Mouse (Mus musculus) embryonic facial prominence, embryonic 15.5 days (tissue): ENCODE results near the gene Tspan1. TPM values are rescaled to one million over a fixed set of nuclear protein-coding genes. Genes with fewer than 3 reads are reported as not detected.

Experiments
- ATAC-seq: fragments of 200-750 bp; cut with Nextera tagmentation; 2 replicates; pipeline ENCODE4 v1.8.0; 2017; ENCODE audit warnings: low read depth, moderate TSS enrichment; ENCODE audit not compliant: insufficient number of reproducible peaks, low FRiP score, low TSS enrichment
- H3K27ac ChIP-seq: fragments of 300-500 bp; sonication (generic); replicated peaks from 2 replicates; pipeline ENCODE4 v1.5.1; 2015; ENCODE audit warnings: mild to moderate bottlenecking, inconsistent platforms
- H3K27me3 ChIP-seq: fragments of 300-500 bp; sonication (generic); 2 replicates; pipeline ENCODE4 v1.6.1; 2015; ENCODE audit warnings: inconsistent platforms
- H3K36me3 ChIP-seq: fragments of 300-500 bp; sonication (generic); 2 replicates; pipeline ENCODE4 v1.6.1; 2015; ENCODE audit warnings: mild to moderate bottlenecking, inconsistent platforms
- H3K4me1 ChIP-seq: fragments of 300-500 bp; sonication (generic); 2 replicates; pipeline ENCODE4 v1.6.1; 2015; ENCODE audit warnings: inconsistent platforms
- H3K4me2 ChIP-seq: fragments of 300-500 bp; sonication (generic); replicated peaks from 2 replicates; pipeline ENCODE4 v1.6.1; 2015; ENCODE audit warnings: mild to moderate bottlenecking, inconsistent platforms
- H3K4me3 ChIP-seq: fragments of 300-500 bp; sonication (generic); replicated peaks from 2 replicates; pipeline ENCODE4 v1.5.1; 2015; ENCODE audit warnings: mild to moderate bottlenecking, inconsistent platforms
- H3K9ac ChIP-seq: fragments of 300-500 bp; sonication (generic); 2 replicates; pipeline ENCODE4 v1.6.1; 2015; ENCODE audit warnings: inconsistent platforms
- H3K9me3 ChIP-seq: fragments of 300-500 bp; sonication (generic); replicated peaks from 2 replicates; pipeline ENCODE4 v1.6.1; 2016; ENCODE audit warnings: inconsistent platforms
- WGBS: fragments of 180-500 bp; shearing (Covaris S2); methylation state at CpG from one replicate; pipeline ENCODE4 v1.1.7; 2015; 5-methylcytosine and 5-hydroxymethylcytosine counted together
- polyA plus RNA-seq: library from polyadenylated mRNA; unstranded; fragments of >200 nt; fragmentation: Nextera tagmentation; extraction: Ambion mirVana; gene quantifications from 2 replicates; pipeline ENCODE4 v1.2.1, GENCODE M21; 2015

Gene Tspan1
- polyA plus RNA-seq, 1 experiment from 2014 or later: 9.7 TPM

DNA sequence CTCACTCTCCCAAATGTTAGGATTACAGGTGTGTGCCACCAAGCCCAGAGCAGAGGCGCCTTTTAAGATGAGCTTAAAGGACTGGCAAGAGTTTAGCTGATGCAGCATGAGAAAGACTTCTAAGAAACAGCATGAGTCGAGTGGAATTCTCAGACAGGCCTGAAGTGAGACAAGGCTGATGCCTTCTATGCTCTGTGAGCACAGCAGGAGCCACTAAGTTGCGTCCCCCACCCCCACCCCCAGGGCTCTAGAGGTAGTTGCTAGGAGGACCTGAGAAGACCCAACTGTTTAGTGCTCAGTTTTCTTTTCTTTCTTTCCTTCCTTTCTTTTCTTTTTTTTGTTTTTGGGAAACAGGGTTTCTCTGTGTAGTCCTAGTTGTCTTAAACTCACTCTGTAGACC, 14.7 kb upstream of the Tspan1 start:
- no peaks in the 10 kb centered on the region for H3K9me3 ChIP-seq
- WGBS: 41% methylated on average over 3 of the region's 3 CpGs
- H3K4me1 ChIP-seq: peaks cover 19% of the 10 kb centered on the region
- H3K9ac ChIP-seq: no peak overlapping the region
- no peak overlapping the region for H3K4me2 ChIP-seq
- no peak for ATAC-seq
- H3K27me3 ChIP-seq: no peaks in the 10 kb centered on the region
- no peak overlapping the region for H3K27ac ChIP-seq
- no peak overlapping the region for H3K4me3 ChIP-seq
- no peaks in the 10 kb centered on the region for H3K36me3 ChIP-seq

DNA sequence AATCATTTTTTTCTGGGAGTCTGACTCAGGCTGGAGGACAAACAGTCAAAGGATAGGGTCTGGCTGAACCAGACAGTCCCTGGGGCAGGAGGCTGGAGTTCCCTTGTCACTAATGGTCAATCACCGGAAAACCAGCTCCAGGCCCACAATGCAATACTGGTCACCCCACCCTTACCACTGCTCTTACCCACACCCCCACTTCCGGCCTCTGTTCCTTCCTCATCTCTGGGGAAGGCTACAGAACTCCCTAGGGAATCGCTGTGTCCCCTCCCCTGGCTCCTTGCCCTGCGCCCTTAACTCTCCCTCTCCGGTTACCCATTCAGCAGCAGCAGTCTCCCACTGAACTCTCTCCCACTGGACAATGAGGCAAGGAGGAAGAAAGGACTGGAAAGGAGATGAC, 9.7 kb upstream of the Tspan1 start:
- no peaks in the 10 kb centered on the region for H3K36me3 ChIP-seq
- H3K4me3 ChIP-seq: peak overlapping the region; percentile 11; the same call in 1 of the 2 replicates
- H3K4me2 ChIP-seq: peak overlapping the region; percentile 46
- ATAC-seq: no peak
- H3K9ac ChIP-seq: no peak overlapping the region
- H3K27me3 ChIP-seq: no peaks in the 10 kb centered on the region
- H3K27ac ChIP-seq: peak overlapping the region; percentile 79
- 31% methylated on average over 5 of the region's 5 CpGs for WGBS
- H3K4me1 ChIP-seq: peaks cover 34% of the 10 kb centered on the region
- no peaks in the 10 kb centered on the region for H3K9me3 ChIP-seq

DNA sequence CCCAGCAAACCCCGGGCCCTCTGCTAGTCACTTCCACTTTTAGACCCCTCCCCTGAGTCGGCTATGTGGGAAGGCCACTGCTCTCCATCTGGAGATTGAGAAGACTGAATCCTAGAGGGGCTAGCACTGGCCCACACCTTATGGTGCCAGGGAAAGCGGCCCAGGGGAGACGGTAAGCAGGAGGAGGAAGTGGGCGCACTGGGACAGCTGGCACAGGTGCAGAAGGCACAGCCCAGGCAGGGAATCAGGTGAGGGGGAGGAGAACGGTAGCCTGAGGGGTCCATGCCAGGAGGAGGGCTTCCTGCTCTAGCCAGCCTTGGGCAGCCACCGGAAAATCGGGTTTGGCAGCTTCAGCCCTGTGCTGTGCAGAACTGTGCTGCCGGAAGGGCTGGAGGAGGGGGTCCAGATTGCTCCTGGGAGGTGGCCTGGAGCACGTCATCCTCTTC, 9.2 kb upstream of the Tspan1 start:
- peak overlapping the region; percentile 11 for H3K4me3 ChIP-seq
- peak; percentile 90 for ATAC-seq
- no peaks in the 10 kb centered on the region for H3K27me3 ChIP-seq
- H3K9ac ChIP-seq: no peak overlapping the region
- peak overlapping the region; percentile 46 for H3K4me2 ChIP-seq
- H3K9me3 ChIP-seq: no peaks in the 10 kb centered on the region
- peak overlapping the region; percentile 79 for H3K27ac ChIP-seq
- WGBS: 12% methylated on average over 10 of the region's 10 CpGs
- H3K36me3 ChIP-seq: no peaks in the 10 kb centered on the region
- H3K4me1 ChIP-seq: peaks cover 34% of the 10 kb centered on the region

DNA sequence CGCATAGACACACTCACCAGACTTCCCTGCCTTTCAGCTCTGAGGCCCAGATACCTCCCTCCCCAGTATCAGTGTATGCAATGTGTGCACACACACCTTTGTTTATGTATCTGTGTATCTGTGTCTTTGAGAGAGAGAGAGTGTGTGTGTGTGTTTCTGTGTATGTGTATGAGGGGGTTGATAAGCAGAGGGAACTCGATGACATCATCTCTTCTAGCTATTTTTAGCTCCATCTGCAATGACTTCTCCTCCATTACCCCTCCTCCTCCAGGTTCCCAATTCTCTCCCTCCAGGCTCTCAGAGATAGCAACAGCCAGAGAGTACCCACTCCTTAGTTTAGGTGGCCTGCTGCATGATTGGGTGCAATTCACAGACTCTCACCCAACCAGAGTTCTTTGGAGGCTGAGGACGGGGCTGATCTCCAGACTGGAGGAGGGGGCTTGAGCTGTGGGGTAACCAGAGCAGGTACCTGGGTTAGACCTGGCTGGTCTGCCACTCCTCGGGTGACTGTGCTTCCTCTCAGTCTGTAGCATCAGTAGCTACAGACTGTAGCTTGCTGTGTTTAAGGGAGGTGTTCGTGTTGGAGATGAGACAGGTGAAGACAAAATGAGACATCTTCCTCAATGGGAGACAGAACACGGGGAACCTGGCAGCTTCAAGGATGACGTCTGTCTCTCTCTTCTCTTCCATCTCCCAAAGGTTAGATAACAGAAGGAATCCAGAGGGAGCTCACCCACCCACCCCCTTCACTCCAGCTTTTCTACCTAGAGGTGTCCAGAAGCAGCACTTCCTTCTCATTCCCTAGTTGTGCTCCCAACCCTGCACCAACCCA, 8.5 kb upstream of the Tspan1 start:
- 53% methylated on average over 7 of the region's 7 CpGs for WGBS
- Histone ChIP-seq H3K27ac (peak overlapping the region; percentile 79), H3K9ac (no peak overlapping the region), H3K4me2 (peak overlapping the region; percentile 46), H3K4me3 (no peak overlapping the region), H3K27me3 (no peaks in the 10 kb centered on the region), H3K9me3 (no peaks in the 10 kb centered on the region), H3K36me3 (no peaks in the 10 kb centered on the region), H3K4me1 (peaks cover 30% of the 10 kb centered on the region)
- no peak; the same call in 1 of the 2 replicates for ATAC-seq

DNA sequence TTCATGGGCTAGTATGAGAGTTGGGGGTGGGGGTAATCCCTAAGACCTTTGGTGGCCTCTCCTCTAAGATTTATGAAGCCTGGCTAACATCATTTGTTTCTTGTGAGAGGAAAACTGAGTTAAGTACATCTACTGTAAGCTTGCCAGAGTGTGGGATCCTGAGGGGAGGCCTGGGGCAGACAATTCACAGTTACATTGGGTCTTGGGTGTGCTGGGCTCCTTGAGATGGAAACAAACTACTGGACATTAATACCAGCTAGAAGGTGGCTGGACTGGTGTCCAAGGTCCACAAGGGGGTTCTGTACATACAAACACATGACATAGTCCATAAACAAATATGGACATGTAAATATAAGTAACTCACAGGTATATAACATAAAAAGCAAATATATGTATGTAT, 7.7 kb upstream of the Tspan1 start:
- no peak for ATAC-seq
- H3K27ac ChIP-seq: no peak overlapping the region
- H3K4me3 ChIP-seq: no peak overlapping the region
- H3K27me3 ChIP-seq: no peaks in the 10 kb centered on the region
- H3K4me1 ChIP-seq: peaks cover 30% of the 10 kb centered on the region
- H3K9me3 ChIP-seq: no peaks in the 10 kb centered on the region
- H3K4me2 ChIP-seq: no peak overlapping the region
- H3K9ac ChIP-seq: no peak overlapping the region
- no peaks in the 10 kb centered on the region for H3K36me3 ChIP-seq

DNA sequence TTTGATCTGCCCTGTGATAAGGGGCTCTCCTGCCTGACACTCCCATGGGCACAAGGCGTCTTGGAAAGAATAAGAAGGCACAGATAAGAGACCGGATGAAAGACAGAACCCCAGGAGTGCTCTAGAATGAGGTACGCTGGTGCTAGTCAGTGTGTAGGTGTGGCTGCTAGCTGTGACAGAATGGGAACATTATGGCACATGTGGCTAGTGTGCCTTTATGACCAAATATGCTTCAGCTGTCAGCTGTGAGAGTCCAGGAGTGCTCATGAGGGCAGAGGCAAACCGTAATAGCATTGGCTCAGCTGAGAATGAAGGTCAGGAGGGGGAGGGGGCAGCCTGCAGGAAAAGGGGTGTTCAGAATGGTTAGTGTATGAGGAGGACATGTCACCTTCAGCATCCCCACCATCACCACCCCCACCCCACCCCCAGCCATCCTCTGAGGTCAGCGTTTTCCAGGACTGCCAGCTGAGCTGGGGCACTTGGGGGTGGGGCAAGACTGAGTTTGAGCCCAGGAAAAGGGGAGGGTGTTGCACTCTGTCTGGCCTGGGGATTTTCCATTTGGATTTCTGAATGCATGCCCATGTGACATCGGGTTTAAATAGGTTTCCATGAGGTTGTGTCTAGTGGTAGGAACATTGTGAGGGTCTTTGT, 7.2 kb upstream of the Tspan1 start:
- ATAC-seq: no peak
- H3K27ac ChIP-seq: no peak overlapping the region
- H3K9ac ChIP-seq: no peak overlapping the region
- H3K4me2 ChIP-seq: no peak overlapping the region
- no peaks in the 10 kb centered on the region for H3K27me3 ChIP-seq
- no peak overlapping the region for H3K4me3 ChIP-seq
- no peaks in the 10 kb centered on the region for H3K9me3 ChIP-seq
- H3K4me1 ChIP-seq: peaks cover 30% of the 10 kb centered on the region
- no peaks in the 10 kb centered on the region for H3K36me3 ChIP-seq
- 54% methylated on average over 6 of the region's 6 CpGs for WGBS

DNA sequence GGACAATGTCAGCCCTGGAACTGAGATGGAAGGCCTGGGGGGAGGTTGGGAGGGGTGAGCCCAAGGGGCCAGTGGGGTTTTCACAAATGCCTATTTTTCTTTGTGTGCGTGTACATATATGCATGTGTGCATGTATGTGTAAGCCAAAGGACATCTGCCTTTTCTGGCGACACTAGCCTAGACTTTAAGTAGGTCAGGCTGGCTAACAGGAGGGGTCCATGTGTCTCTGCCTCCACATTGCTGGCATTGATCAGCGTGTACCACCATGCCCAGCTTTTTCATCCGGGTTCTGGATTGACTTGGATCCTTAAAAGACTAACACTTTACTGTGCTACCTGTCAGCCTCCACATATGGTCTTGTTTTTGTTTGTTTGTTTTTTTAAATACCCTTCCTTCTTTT, 6.4 kb upstream of the Tspan1 start:
- H3K4me2 ChIP-seq: no peak overlapping the region
- H3K27ac ChIP-seq: no peak overlapping the region
- 73% methylated on average over 4 of the region's 4 CpGs for WGBS
- no peak for ATAC-seq
- H3K9me3 ChIP-seq: no peaks in the 10 kb centered on the region
- H3K9ac ChIP-seq: no peak overlapping the region
- H3K36me3 ChIP-seq: no peaks in the 10 kb centered on the region
- no peaks in the 10 kb centered on the region for H3K27me3 ChIP-seq
- H3K4me1 ChIP-seq: peaks cover 30% of the 10 kb centered on the region
- no peak overlapping the region for H3K4me3 ChIP-seq

DNA sequence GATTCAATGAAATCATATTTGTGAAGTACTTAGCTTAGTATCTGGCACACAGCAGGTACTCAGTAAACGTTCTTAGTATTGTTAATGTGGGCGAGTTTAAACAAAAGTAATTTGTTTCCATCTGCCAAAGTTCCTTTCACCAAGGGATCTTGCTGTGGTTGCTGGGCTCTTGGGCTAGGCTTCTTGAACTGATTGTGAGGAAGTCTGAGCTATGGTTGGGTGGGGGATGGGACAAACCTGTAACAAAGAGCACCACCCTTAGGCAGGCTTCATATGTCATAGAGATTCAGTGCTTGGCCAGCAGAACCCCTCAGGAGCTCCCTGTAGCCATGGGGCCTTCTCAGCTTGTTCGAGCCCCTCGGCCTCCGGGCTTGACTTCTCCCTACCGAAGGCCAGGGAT, 5.7 kb upstream of the Tspan1 start, which contains the start of the genes 1700042G07Rik and Gm49337:
TSS of gene 1700042G07Rik (plus strand) at position 301 of the 400 bp plus-strand sequence.
TSS of gene Gm49337 (plus strand) at position 313 of the 400 bp plus-strand sequence.
- no peak for ATAC-seq
- no peak within 1 kb of the TSS for H3K4me2 ChIP-seq
- H3K27me3 ChIP-seq: no peaks in the 10 kb centered on the region
- H3K9ac ChIP-seq: no peak within 1 kb of the TSS
- no peaks in the 10 kb centered on the region for H3K9me3 ChIP-seq
- no peak within 1 kb of the TSS for H3K4me3 ChIP-seq
- H3K36me3 ChIP-seq: no peaks in the 10 kb centered on the region
- H3K27ac ChIP-seq: no peak within 1 kb of the TSS
- H3K4me1 ChIP-seq: peaks cover 30% of the 10 kb centered on the region
- 88% methylated on average over 6 of the region's 6 CpGs for WGBS

DNA sequence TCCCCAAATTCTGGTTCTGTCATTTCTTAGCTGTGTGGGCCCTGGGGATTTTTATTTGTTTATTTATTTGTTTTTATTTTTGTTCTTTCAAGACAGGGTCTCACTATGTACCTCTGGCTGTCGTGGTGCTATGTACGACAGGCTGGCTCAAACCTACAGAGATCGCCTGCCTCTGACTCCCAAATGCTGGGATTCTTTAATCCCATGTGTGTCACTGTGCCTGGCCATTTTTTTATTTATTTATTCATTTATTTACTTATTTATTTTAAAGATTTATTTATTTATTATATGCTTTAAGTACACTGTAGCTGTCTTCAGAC, 1.9 kb upstream of the Tspan1 start:
- 73% methylated on average over 3 of the region's 3 CpGs for WGBS
- Histone ChIP-seq H3K4me2 (no peak overlapping the region), H3K27me3 (no peaks in the 10 kb centered on the region), H3K27ac (no peak overlapping the region), H3K9me3 (no peaks in the 10 kb centered on the region), H3K36me3 (no peaks in the 10 kb centered on the region), H3K9ac (no peak overlapping the region), H3K4me3 (no peak overlapping the region), H3K4me1 (peaks cover 3% of the 10 kb centered on the region; the same call in 1 of the 2 replicates)
- ATAC-seq: no peak

DNA sequence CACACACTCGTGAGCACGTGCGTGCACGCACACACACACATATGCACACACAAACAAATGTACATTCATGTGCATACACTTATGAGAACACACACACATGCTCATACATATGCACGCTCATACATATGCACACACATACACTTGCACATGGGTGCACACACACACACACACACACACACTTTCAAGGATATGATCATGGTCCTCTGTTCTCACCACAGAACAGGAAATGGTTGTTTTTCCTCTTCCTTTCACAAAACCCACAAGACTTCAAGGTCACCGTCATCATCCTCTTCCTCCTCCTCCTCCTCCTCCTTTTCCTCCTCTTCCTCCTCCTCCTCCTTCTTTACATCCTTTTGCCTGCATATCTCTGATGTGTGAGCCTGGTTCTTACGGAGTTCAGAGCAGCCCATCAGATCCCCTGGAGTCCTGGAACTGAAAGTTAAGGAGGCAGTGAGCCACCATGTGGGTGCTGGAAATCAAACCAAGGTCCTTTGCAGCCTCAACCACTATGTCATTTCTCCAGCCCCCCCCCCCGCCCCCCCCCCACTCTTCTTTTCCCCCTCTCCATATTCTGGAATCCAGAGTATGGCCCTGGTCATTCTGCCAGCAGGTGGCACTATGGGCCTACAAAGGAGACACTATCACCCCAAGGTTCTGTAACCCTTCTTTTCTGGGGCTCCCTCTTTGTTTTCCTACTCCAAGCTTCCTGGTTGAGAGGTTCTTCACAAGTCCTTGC, 1.4 kb upstream of the Tspan1 start:
- Histone ChIP-seq H3K4me3 (no peak overlapping the region), H3K36me3 (no peaks in the 10 kb centered on the region), H3K4me2 (no peak overlapping the region), H3K27ac (no peak overlapping the region), H3K27me3 (no peaks in the 10 kb centered on the region), H3K4me1 (0 out of 2 replicates have a peak, but pooled peaks cover 3% of the 10 kb centered on the region), H3K9me3 (no peaks in the 10 kb centered on the region), H3K9ac (no peak overlapping the region)
- 0 out of 2 replicates have a peak, but pooled peaks have one; percentile 17 for ATAC-seq
- WGBS: 79% methylated on average over 7 of the region's 8 CpGs
